Mouse (Mus musculus) lung, adult 2 months (tissue): ENCODE results near the gene Fscn2.

Experiments used
- CTCF ChIP-seq: fragments of 200-500 bp; IDR thresholded peaks from 2 replicates; pipeline ENCODE4 v1.5.1; 2011; ENCODE audit warnings: mild to moderate bottlenecking, low read length, control low read depth; ENCODE audit not compliant: insufficient read depth
- POLR2A ChIP-seq: fragments of 200-500 bp; IDR thresholded peaks from 2 replicates; pipeline ENCODE4 v1.6.1; 2011; ENCODE audit warnings: low read depth, mild to moderate bottlenecking, control low read depth, low read length, borderline replicate concordance; ENCODE audit errors: extremely low read depth

GRCm38 (mm10) chr11:120378611-120379540, 17.5 kb downstream of the Fscn2 start, which contains the start of gene Faap100:
- TF ChIP-seq POLR2A, result peak; percentile 12; the same call in 1 of the 2 replicates
- TF ChIP-seq CTCF, result peak; percentile 51
